In the genomic region with DNA sequence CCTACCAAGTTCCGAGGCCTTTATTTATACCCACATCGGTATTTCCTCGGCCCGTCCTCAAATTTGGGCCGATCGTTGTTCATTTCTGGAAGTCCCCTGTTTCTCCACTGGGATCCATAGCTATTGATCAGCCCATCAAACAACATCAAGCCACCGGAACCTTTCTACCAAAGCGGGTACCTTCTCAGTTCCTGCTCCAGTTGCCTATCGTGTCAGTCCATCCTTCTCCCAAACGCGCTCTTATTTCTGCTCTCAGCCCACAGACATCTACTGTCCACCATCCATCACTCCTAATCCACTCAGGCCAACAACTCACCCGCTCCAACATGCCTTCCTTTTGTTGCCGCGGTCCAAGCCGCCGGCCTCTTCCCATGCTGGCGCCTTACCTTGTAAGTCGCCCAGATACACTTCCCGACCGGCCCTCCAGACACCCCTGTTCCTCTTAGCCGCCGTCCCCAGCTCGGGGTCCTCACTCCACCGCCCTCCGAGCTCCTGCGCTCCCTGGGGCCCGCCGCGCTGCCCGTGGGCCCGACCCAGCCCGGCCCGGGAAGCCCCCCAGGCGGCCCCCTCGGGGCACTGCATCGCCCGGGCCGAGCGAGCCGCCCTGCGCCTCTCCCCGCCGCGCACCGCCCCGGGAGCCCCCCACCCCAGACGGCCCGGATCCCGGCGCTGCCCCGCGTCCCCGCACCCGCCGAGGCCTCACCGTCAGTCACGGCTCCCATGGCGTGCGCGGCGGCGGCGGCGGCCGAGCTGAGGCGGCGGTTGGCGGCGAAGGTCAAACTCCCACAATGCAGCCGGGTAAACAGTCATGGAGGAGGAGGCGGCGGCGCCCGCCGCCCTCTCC, we compare ENCODE assay signal across 8 mouse cellular contexts. TPM values are rescaled to one million over a fixed set of nuclear protein-coding genes. Genes with fewer than 3 reads are reported as not detected.
DNase-seq lines count a peak whose midpoint lies in the region; ATAC-seq and TF ChIP-seq lines count a peak whose summit lies in the region.

No protein-coding gene starts in this region.

- CTCF ChIA-PET in Patski (lab: Charles Lee): interaction anchor here (0.9 kb wide), 1 partner anchor 138 kb away, joined by 3 read pairs; no protein-coding TSS in a partner anchor

- peak overlapping the region; percentile 81 for H3K4me3 ChIP-seq in hindbrain, embryonic 12.5 days

- under 1% methylated on average over 47 of the region's 75 CpGs for WGBS in hindbrain, embryonic 12.5 days

- no peak for DNase-seq in Patski (ENCODE audit: low read depth, low spot score)
- peak; percentile 85 to 87 for DNase-seq in cerebellum, postnatal 10 days
- DNase-seq in frontal cortex, postnatal 14 days (ENCODE audit: low spot score in 2 of 2): peak; percentile 18 to 44
- peak; percentile 47 to 58 for DNase-seq in layer of hippocampus, postnatal 36 days
- DNase-seq in lung, postnatal 4 days: peak; percentile 76 to 80
- peak; percentile 88 for DNase-seq in retina, postnatal 1 day
- peak; percentile 68 for DNase-seq in urinary bladder, postnatal 14 days (ENCODE audit: low spot score)

- in situ Hi-C loops in Patski (cut with MboI; ENCODE audit: low pct_unique_long_range_greater_than_20kb): no loop called here

- TF ChIP-seq CTCF in Patski (IDR thresholded peaks at IDR 0.05): no peak

- peak overlapping the region; percentile 92 for H3K27ac ChIP-seq in hindbrain, embryonic 12.5 days

- POLR2A ChIA-PET in Patski (lab: Charles Lee): interaction anchor here (0.6 to 0.9 kb wide), 3 partner anchors 14 to 141 kb away, joined by 3 read pairs; no protein-coding TSS in a partner anchor

- no peaks in the 10 kb centered on the region for H3K9me3 ChIP-seq in hindbrain, embryonic 12.5 days (replicated peaks)

- peak overlapping the region; percentile 67 for H3K4me2 ChIP-seq in hindbrain, embryonic 12.5 days (replicated peaks)

- ATAC-seq in Patski: peak; percentile 84
- peak; percentile 91 for ATAC-seq in hindbrain, embryonic 12.5 days (ENCODE audit: low FRiP score)

- no peaks in the 10 kb centered on the region for H3K27me3 ChIP-seq in Patski
- no peaks in the 10 kb centered on the region for H3K27me3 ChIP-seq in hindbrain, embryonic 12.5 days

- peaks cover 19% of the 10 kb centered on the region for H3K4me1 ChIP-seq in hindbrain, embryonic 12.5 days

- H3K9ac ChIP-seq in hindbrain, embryonic 12.5 days: peak overlapping the region; percentile 98

- peaks cover 4% of the 10 kb centered on the region for H3K36me3 ChIP-seq in hindbrain, embryonic 12.5 days

RNA-seq across cellular contexts. Expression of a gene that starts 0.5 kb away (rescaled TPM):
- polyA plus RNA-seq in Patski (2021): 11.3 TPM
- polyA plus RNA-seq in hindbrain, embryonic 12.5 days (2016; fragmentation: Nextera tagmentation; extraction: Ambion mirVana): 4.8 TPM in 2 replicates
- total RNA-seq in layer of hippocampus, postnatal 36 days (2021): 10 to 100 TPM; 29.0 to 32.6 TPM

RNA-seq across cellular contexts. Expression of a gene that starts 0.9 kb away (rescaled TPM):
- polyA plus RNA-seq in Patski (2021): 158 TPM
- 186 and 191 TPM in 2 replicates for polyA plus RNA-seq in hindbrain, embryonic 12.5 days (2016; fragmentation: Nextera tagmentation; extraction: Ambion mirVana)
- total RNA-seq in layer of hippocampus, postnatal 36 days (2021): 100 to 1,000 TPM in 1 of 2 experiments, 10 to 100 TPM in 1; 93.8 to 101 TPM

RNA-seq across cellular contexts. Expression of a gene that starts 46.4 kb away (rescaled TPM):
- polyA plus RNA-seq in Patski (2021): not detected
- polyA plus RNA-seq in hindbrain, embryonic 12.5 days (2016; fragmentation: Nextera tagmentation; extraction: Ambion mirVana): 0.10 TPM in 1 of 2 replicates, not detected in the other
- not detected for total RNA-seq in layer of hippocampus, postnatal 36 days (2021)
